Mouse (Mus musculus) lung, postnatal 0 days (tissue): Measurements from ENCODE around the gene Pdx1.

Source experiments
- CTCF ChIP-seq: IDR thresholded peaks from 2 replicates; pipeline ENCODE4 v1.5.1; 2016; ENCODE audit warnings: antibody characterized with exemption, mild to moderate bottlenecking
- EP300 ChIP-seq: IDR thresholded peaks from 2 replicates; pipeline ENCODE4 v1.6.1; 2016; ENCODE audit warnings: antibody characterized with exemption, mild to moderate bottlenecking, control low read depth

DNA sequence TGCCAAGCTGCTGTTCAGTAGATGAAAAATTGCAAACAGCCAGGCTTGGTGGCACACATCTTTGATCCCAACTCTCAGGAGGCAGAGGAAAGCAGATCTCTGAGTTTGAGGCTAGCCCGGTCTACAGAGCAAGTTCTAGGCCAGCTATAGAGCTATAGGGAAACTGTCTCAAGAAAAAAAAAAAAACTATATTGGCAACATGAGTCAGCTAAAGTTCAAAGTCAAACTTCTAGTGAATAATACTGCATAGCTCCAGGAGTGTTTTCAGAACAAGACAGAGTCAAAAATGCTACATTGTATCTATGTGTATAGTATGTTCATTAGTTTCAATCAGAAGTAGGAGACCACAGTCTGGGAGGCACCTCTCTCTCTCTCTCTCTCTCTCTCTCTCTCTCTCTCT lies 9.6 kb upstream of the Pdx1 start:
- TF ChIP-seq CTCF (no peak), EP300 (no peak)
